Mouse (Mus musculus) monocyte, adult 2 months (primary cell): ENCODE data around the gene Tmem178b.

ENCODE experiments used
- DNase-seq, 2 experiments: peaks; one replicate each; pipeline ENCODE4 v3.0.0; 2022; ENCODE audit warnings: low spot score in 2 of 2, low read depth in 1 of 2

The Tmem178b gene

DNA sequence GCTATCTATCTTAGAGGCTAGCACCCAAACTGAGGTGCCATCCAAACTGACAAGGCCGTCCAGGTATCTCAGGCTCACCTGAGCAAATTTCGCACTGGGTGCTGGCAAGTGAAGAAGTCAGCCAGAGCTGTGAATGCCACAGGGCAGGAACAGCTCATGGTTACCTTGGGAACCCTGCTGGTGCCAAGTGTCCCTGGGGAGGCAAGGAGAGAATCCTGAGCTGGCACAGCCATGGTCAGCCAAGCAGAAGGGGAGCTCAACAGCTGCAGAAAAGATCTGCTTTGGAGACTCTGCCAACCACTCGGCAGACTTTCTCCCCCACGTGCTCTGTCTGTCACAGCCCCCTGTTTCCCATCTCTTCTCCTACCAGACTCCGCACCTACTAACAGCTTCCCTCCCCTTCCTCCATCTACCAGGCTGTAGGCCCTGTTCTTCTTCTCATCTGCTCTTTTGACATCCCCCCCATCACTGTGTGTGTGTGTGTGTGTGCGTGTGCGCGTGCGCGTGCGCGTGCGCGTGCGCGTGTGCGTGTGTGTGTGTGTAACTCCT lies 374.4 kb downstream of the Tmem178b start:
- DNase-seq = no peak

DNA sequence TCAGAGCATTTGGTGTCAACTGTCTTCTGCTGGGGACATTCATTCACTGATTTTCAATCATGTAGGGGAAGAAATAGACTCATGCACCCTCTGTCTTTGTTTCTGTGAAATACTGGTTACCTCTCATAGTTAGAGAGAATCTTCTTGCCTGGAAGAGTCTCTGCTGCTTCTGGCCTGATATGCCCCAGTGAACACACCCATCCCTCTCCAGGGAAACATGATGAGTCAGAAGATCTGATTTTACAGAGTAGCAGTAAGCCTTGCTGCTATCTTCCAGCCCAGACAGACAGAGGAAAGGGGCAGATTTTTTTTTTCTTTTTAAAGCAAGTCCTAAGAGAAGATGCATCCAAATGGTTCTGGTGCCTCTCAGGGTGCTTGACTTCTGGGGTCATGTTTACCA lies 376.9 kb downstream of the Tmem178b start:
- no peak for DNase-seq

GRCm38 (mm10) chr6:40263687-40264086 lies 390.6 kb downstream of the Tmem178b start:
- no peak for DNase-seq

- DNase-seq = no peak
Observed at GRCm38 (mm10) chr6:40300707-40301106, 427.6 kb downstream of the Tmem178b start.

DNA sequence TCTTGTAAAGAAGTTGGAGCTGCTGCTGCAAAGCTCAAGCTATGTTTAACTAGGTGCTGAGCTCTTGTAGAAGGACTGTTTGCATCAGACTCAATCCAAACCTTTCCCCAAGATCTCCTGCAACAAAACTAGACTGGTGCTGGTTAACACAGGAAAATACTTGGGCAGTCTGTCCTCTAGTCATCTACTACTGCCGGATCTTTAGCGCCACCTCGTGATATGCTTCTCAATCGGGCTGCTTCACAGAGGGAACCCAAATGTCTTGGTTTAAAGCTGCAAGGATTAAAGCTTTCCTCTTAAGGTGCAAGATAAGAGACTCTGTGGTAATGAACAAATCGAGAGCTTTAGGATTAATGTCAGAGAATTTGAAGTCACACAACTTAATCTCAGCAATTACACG lies 430.3 kb downstream of the Tmem178b start:
- no peak for DNase-seq
